ENCODE assay signal across 8 mouse cellular contexts in genomic region chr10:86498673-86499391, GRCm38 (mm10). TPM values are rescaled to one million over a fixed set of nuclear protein-coding genes. Genes with fewer than 3 reads are reported as not detected.
DNase-seq lines count a peak whose midpoint lies in the region; ATAC-seq and TF ChIP-seq lines count a peak whose summit lies in the region.

Syn3 (minus strand) TSS chr10:86498896.

- peak; percentile 84 for TF ChIP-seq CTCF in heart, adult 2 months (IDR thresholded peaks at IDR 0.05)
- peak; percentile 93 for TF ChIP-seq CTCF in kidney, adult 2 months (conservative IDR thresholded peaks at IDR 0.05; ENCODE audit: insufficient read depth, insufficient read length, low read depth, low read length)
- peak; percentile 28; the same call in 1 of the 2 replicates for TF ChIP-seq CTCF in spleen, adult 2 months (IDR thresholded peaks at IDR 0.05; ENCODE audit: extremely low read depth, insufficient read depth, insufficient read length, insufficient replicate concordance)

- no peaks in the 10 kb centered on the region for H3K36me3 ChIP-seq in embryonic facial prominence, embryonic 11.5 days (replicated peaks; ENCODE audit: control insufficient read depth, insufficient read depth, low read depth, low read length)
- H3K36me3 ChIP-seq in heart, adult 2 months (ENCODE audit: control insufficient read depth, insufficient read depth, low read length): no peaks in the 10 kb centered on the region
- H3K36me3 ChIP-seq in kidney, adult 2 months (ENCODE audit: control insufficient read depth, insufficient read depth, low read length): no peaks in the 10 kb centered on the region
- no peaks in the 10 kb centered on the region for H3K36me3 ChIP-seq in limb, embryonic 10.5 days
- no peaks in the 10 kb centered on the region for H3K36me3 ChIP-seq in midbrain, embryonic 12.5 days
- no peaks in the 10 kb centered on the region for H3K36me3 ChIP-seq in spleen, adult 2 months (ENCODE audit: control insufficient read depth, insufficient read depth, low read length)

- no peaks in the 10 kb centered on the region for H3K27me3 ChIP-seq in embryonic facial prominence, embryonic 11.5 days (ENCODE audit: control insufficient read depth, insufficient read depth, low read length)
- no peaks in the 10 kb centered on the region for H3K27me3 ChIP-seq in heart, adult 2 months (ENCODE audit: control insufficient read depth, insufficient read depth, low read length)
- H3K27me3 ChIP-seq in kidney, adult 2 months (replicated peaks; ENCODE audit: control insufficient read depth, insufficient read depth, low read length): no peaks in the 10 kb centered on the region
- 0 out of 2 replicates have a peak, but pooled peaks cover 8% of the 10 kb centered on the region for H3K27me3 ChIP-seq in limb, embryonic 10.5 days (ENCODE audit: low read depth, poor library complexity, severe bottlenecking)
- peaks cover 6% of the 10 kb centered on the region; the same call in 1 of the 2 replicates for H3K27me3 ChIP-seq in midbrain, embryonic 12.5 days
- H3K27me3 ChIP-seq in spleen, adult 2 months (ENCODE audit: control insufficient read depth, insufficient read depth, low read length): no peaks in the 10 kb centered on the region

- no peak for TF ChIP-seq EP300 in heart, adult 2 months (IDR thresholded peaks at IDR 0.05; ENCODE audit: insufficient read depth, low read depth, low read length)

- peak within 1 kb of the TSS; percentile 90 for H3K4me2 ChIP-seq in embryonic facial prominence, embryonic 11.5 days (ENCODE audit: low read depth, low read length)
- peak within 1 kb of the TSS; percentile 75 for H3K4me2 ChIP-seq in midbrain, embryonic 12.5 days (replicated peaks)

- no peaks in the 10 kb centered on the region for H3K79me2 ChIP-seq in heart, adult 2 months (replicated peaks; ENCODE audit: control insufficient read depth, insufficient read depth, low read length)

- intact Hi-C loops in heart, adult 2 months (cut with DNase I): no loop called here

- H3K4me1 ChIP-seq in embryonic facial prominence, embryonic 11.5 days (ENCODE audit: control insufficient read depth, insufficient read depth, low read length): no peaks in the 10 kb centered on the region
- no peaks in the 10 kb centered on the region for H3K4me1 ChIP-seq in heart, adult 2 months (ENCODE audit: control insufficient read depth, insufficient read depth, low read length)
- H3K4me1 ChIP-seq in kidney, adult 2 months (ENCODE audit: control insufficient read depth, insufficient read depth, low read length): peaks cover 14% of the 10 kb centered on the region; the same call in 1 of the 2 replicates
- peaks cover 18% of the 10 kb centered on the region for H3K4me1 ChIP-seq in limb, embryonic 10.5 days
- H3K4me1 ChIP-seq in midbrain, embryonic 12.5 days: peaks cover 13% of the 10 kb centered on the region
- H3K4me1 ChIP-seq in spleen, adult 2 months (ENCODE audit: control insufficient read depth, insufficient read depth, insufficient read length): no peaks in the 10 kb centered on the region; the same call in 1 of the 2 replicates

- TF ChIP-seq POLR2A in heart, adult 2 months (IDR thresholded peaks at IDR 0.05; ENCODE audit: insufficient read depth, low read depth, low read length): peak; percentile 44; the same call in 1 of the 2 replicates
- peak; percentile 70 for TF ChIP-seq POLR2A in kidney, adult 2 months (IDR thresholded peaks at IDR 0.05; ENCODE audit: low read depth, low read length)
- TF ChIP-seq POLR2A in spleen, adult 2 months (IDR thresholded peaks at IDR 0.05; ENCODE audit: low read depth, low read length): no peak

- WGBS in embryonic facial prominence, embryonic 11.5 days: 0% methylated on average over 21 of the region's 21 CpGs
- 1% methylated on average over 21 of the region's 21 CpGs for WGBS in heart, adult 2 months
- WGBS in kidney, adult 2 months: 0% methylated on average over 21 of the region's 21 CpGs
- 0% methylated on average over 21 of the region's 21 CpGs for WGBS in limb, embryonic 10.5 days
- WGBS in midbrain, embryonic 12.5 days: under 1% methylated on average over 21 of the region's 21 CpGs
- under 1% methylated on average over 21 of the region's 21 CpGs for WGBS in spleen, adult 2 months

- H3K4me3 ChIP-seq in embryonic facial prominence, embryonic 11.5 days (ENCODE audit: low read depth, low read length): peak within 1 kb of the TSS; percentile 56
- peak within 1 kb of the TSS; percentile 57 for H3K4me3 ChIP-seq in heart, adult 2 months
- peak within 1 kb of the TSS; percentile 82 for H3K4me3 ChIP-seq in kidney, adult 2 months (ENCODE audit: insufficient read depth, low read depth, low read length)
- H3K4me3 ChIP-seq in limb, embryonic 10.5 days: peak within 1 kb of the TSS; percentile 68
- H3K4me3 ChIP-seq in midbrain, embryonic 12.5 days: peak within 1 kb of the TSS; percentile 60
- peak within 1 kb of the TSS; percentile 39; the same call in 1 of the 2 replicates for H3K4me3 ChIP-seq in spleen, adult 2 months (ENCODE audit: extremely low read depth, insufficient read depth, insufficient read length)

- H3K9ac ChIP-seq in embryonic facial prominence, embryonic 11.5 days (replicated peaks; ENCODE audit: low read length): peak within 1 kb of the TSS; percentile 73
- H3K9ac ChIP-seq in heart, adult 2 months (ENCODE audit: low read depth, low read length): peak within 1 kb of the TSS; percentile 51
- H3K9ac ChIP-seq in midbrain, embryonic 12.5 days (replicated peaks): peak within 1 kb of the TSS; percentile 69

- ATAC-seq in embryonic facial prominence, embryonic 11.5 days (replicated peaks; ENCODE audit: insufficient number of reproducible peaks, low FRiP score, low TSS enrichment, low read depth): peak; percentile 99
- ATAC-seq in midbrain, embryonic 12.5 days (ENCODE audit: low FRiP score, low read depth): peak; percentile 100

- no peak within 1 kb of the TSS for H3K27ac ChIP-seq in embryonic facial prominence, embryonic 11.5 days (replicated peaks; ENCODE audit: low read depth, low read length)
- H3K27ac ChIP-seq in heart, adult 2 months: peak within 1 kb of the TSS; percentile 26; the same call in 1 of the 2 replicates
- H3K27ac ChIP-seq in kidney, adult 2 months (ENCODE audit: insufficient read depth, low read depth, low read length): peak within 1 kb of the TSS; percentile 93
- H3K27ac ChIP-seq in limb, embryonic 10.5 days: peak within 1 kb of the TSS; percentile 81
- H3K27ac ChIP-seq in midbrain, embryonic 12.5 days (replicated peaks): peak within 1 kb of the TSS; percentile 58; the same call in 1 of the 2 replicates
- no peak within 1 kb of the TSS for H3K27ac ChIP-seq in spleen, adult 2 months (ENCODE audit: insufficient read depth, low read length)

- peak; percentile 62 to 76 for DNase-seq in adrenal gland, postnatal 4 days (ENCODE audit: low spot score in 2 of 2)
- DNase-seq in embryonic facial prominence, embryonic 11.5 days (ENCODE audit: low spot score): peak; percentile 94
- DNase-seq in heart, adult 2 months: peak; percentile 75 to 80
- DNase-seq in kidney, adult 2 months: peak; percentile 96
- DNase-seq in limb, embryonic 10.5 days (ENCODE audit: low spot score): peak; percentile 92
- DNase-seq in spleen, adult 2 months (ENCODE audit: low read depth in 1 of 2, low spot score in 2 of 2): peak in 1 of 2 experiments; percentile 15
- no peak for DNase-seq in adipocyte (ENCODE audit: low spot score)

- no peaks in the 10 kb centered on the region for H3K9me3 ChIP-seq in embryonic facial prominence, embryonic 11.5 days (replicated peaks; ENCODE audit: control insufficient read depth, low read length)
- H3K9me3 ChIP-seq in limb, embryonic 10.5 days (replicated peaks): no peaks in the 10 kb centered on the region
- H3K9me3 ChIP-seq in midbrain, embryonic 12.5 days: no peaks in the 10 kb centered on the region

RNA-seq across cellular contexts. Expression of gene Syn3, which starts in this region (rescaled TPM):
- total RNA-seq in adrenal gland, postnatal 4 days (2021): 1 to 10 TPM; 5.0 to 6.8 TPM
- 2.0 and 3.1 TPM in 2 replicates for polyA plus RNA-seq in embryonic facial prominence, embryonic 11.5 days (2014; fragmentation: Nextera tagmentation; extraction: Ambion mirVana)
- total RNA-seq in heart, adult 2 months (2021): under 1 TPM; 0.31 to 0.75 TPM
- 0.29 and 0.41 TPM in 2 replicates for polyA plus RNA-seq in heart, adult 2 months (2012; rRNA removed)
- 3.3 and 4.5 TPM in 2 replicates for polyA plus RNA-seq in kidney, adult 2 months (2012; rRNA removed)
- 2.1 and 3.6 TPM in 2 replicates for polyA plus RNA-seq in limb, embryonic 10.5 days (2016; fragmentation: Nextera tagmentation; extraction: Ambion mirVana)
- polyA plus RNA-seq in midbrain, embryonic 12.5 days (2016; fragmentation: Nextera tagmentation; extraction: Ambion mirVana): 7.3 and 7.4 TPM in 2 replicates
- polyA plus RNA-seq in spleen, adult 2 months (2012; rRNA removed): 0.05 and 0.18 TPM in 2 replicates

Comparison
In these comparisons a context has a peak if more than half of its experiments do, and no peak if none do; other contexts are left out.
1. Peak in DNase-seq, H3K4me3 ChIP-seq, H3K27ac ChIP-seq and H3K9ac ChIP-seq in heart, adult 2 months; RNA of the gene not detected or under 1 TPM.
2. H3K27ac ChIP-seq: peak in kidney, adult 2 months (single experiment), limb, embryonic 10.5 days (single experiment) and midbrain, embryonic 12.5 days (single experiment); none in embryonic facial prominence, embryonic 11.5 days (single experiment) and spleen, adult 2 months (single experiment).
3. CTCF ChIP-seq: peak in every context shown above with its lines; median percentile 93 in kidney, adult 2 months; 84 in heart, adult 2 months; 28 in spleen, adult 2 months.
4. Peak in every context shown above with its lines, with median percentiles within 50 percentile points of each other: H3K4me3 ChIP-seq and H3K9ac ChIP-seq.